Mouse (Mus musculus): ENCODE data around the gene Apobec1. TPM values are rescaled to one million over a fixed set of nuclear protein-coding genes. Genes with fewer than 3 reads are reported as not detected.

Gene Apobec1
- polyA plus RNA-seq, 1 experiment from 2014 or later, result 4.4 TPM

DNA sequence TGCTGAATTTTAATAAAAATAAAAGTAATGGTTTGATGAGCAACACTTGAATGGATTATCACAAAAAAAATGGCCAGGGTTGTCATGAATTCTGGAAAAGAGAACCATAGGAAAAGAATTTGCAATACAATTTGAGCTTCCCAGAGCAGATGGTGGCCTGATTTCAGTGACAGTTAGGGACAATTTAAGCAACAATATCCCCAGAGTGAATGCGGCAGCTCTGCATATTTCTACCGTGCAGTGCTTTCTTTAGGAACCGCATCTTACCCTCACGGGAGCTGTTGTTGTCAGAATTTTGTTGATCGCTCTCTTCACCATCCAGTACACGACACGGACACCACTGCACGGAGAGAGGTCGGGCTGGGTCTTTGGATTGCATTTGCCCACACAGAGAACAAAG is 62.7 kb downstream of the Apobec1 start:
- Histone ChIP-seq H3K4me1 (replicated peaks; ENCODE audit: control insufficient read depth, insufficient read depth, low read length) (no peaks in the 10 kb centered on the region), H3K4me2 (ENCODE audit: low read length) (no peak overlapping the region), H3K36me3 (ENCODE audit: control insufficient read depth, insufficient read depth) (no peaks in the 10 kb centered on the region), H3K9me3 (ENCODE audit: control insufficient read depth, low read length) (no peaks in the 10 kb centered on the region), H3K9ac (replicated peaks; ENCODE audit: low read depth, low read length) (no peak overlapping the region), H3K27me3 (replicated peaks; ENCODE audit: control insufficient read depth, insufficient read depth, low read length) (no peaks in the 10 kb centered on the region), H3K4me3 (replicated peaks; ENCODE audit: low read length) (no peak overlapping the region), H3K27ac (ENCODE audit: low read length) (no peak overlapping the region)
- WGBS, result 80% methylated on average over 9 of the region's 9 CpGs
- no peak for ATAC-seq

DNA sequence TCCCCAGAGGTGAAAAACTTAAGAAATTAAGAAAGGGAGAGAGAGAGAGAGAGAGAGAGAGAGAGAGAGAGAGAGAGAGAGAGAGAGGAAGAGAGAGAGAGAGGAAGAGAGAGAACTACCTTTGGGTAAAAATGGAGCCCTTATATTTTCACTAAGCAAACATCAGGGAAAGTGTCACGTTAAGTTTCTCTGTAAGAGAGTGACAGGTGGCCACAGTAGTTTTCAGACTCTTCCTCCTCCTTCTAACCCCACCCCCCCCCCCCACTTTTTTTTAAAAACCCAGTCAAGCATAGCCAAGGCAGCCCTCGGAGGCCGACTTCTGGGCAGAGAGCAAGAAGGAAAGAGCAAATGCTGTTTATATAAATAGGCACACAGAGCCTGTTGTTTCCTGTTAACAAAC is 68.2 kb downstream of the Apobec1 start:
- Histone ChIP-seq H3K9me3 (ENCODE audit: control insufficient read depth, low read length) (no peaks in the 10 kb centered on the region), H3K36me3 (ENCODE audit: control insufficient read depth, insufficient read depth) (no peaks in the 10 kb centered on the region), H3K4me3 (replicated peaks; ENCODE audit: low read length) (no peak overlapping the region), H3K4me2 (ENCODE audit: low read length) (no peak overlapping the region), H3K9ac (replicated peaks; ENCODE audit: low read depth, low read length) (no peak overlapping the region), H3K27me3 (replicated peaks; ENCODE audit: control insufficient read depth, insufficient read depth, low read length) (no peaks in the 10 kb centered on the region), H3K4me1 (replicated peaks; ENCODE audit: control insufficient read depth, insufficient read depth, low read length) (0 out of 2 replicates have a peak, but pooled peaks cover 3% of the 10 kb centered on the region), H3K27ac (ENCODE audit: low read length) (no peak overlapping the region)
- no peak for ATAC-seq
- WGBS, result 18% methylated on average over 3 of the region's 3 CpGs

DNA sequence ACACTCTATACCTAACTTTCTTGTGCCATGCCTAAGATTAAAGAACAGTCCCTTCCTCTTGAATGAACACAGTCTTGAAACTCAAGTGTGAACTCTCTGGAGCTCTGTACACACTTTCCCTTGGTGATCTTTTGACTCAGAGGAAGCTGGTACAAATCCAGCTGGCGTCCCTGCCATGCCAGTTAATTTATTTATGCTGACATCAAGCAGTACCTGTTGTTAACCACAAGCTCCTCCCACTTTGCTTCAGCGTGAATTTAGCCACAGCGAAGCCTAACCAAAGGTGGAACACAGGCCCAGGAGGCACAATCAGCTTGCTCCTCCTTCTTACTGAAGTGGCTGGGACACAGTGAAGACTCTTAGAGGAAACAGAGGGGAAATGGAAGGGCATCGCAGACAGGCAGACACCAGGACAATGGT is 69.4 kb downstream of the Apobec1 start:
- H3K9me3 ChIP-seq (ENCODE audit: control insufficient read depth, low read length), result no peaks in the 10 kb centered on the region
- no peaks in the 10 kb centered on the region for H3K36me3 ChIP-seq (ENCODE audit: control insufficient read depth, insufficient read depth)
- peak overlapping the region; percentile 22; the same call in 1 of the 2 replicates for H3K4me2 ChIP-seq (ENCODE audit: low read length)
- H3K27me3 ChIP-seq (replicated peaks; ENCODE audit: control insufficient read depth, insufficient read depth, low read length), result no peaks in the 10 kb centered on the region
- ATAC-seq, result peak; percentile 66; the same call in 1 of the 2 replicates
- WGBS, result 5% methylated on average over 4 of the region's 4 CpGs
- peak overlapping the region; percentile 7; the same call in 1 of the 2 replicates for H3K4me3 ChIP-seq (replicated peaks; ENCODE audit: low read length)
- H3K27ac ChIP-seq (ENCODE audit: low read length), result no peak overlapping the region
- 0 out of 2 replicates have a peak, but pooled peaks cover 3% of the 10 kb centered on the region for H3K4me1 ChIP-seq (replicated peaks; ENCODE audit: control insufficient read depth, insufficient read depth, low read length)
- 0 out of 2 replicates have a peak overlapping the region, but pooled peaks have one; percentile 12 for H3K9ac ChIP-seq (replicated peaks; ENCODE audit: low read depth, low read length)

GRCm38 (mm10) chr6:122531466-122532174 is 70.6 kb downstream of the Apobec1 start:
- Histone ChIP-seq H3K27me3 (replicated peaks; ENCODE audit: control insufficient read depth, insufficient read depth, low read length) (no peaks in the 10 kb centered on the region), H3K9ac (replicated peaks; ENCODE audit: low read depth, low read length) (no peak overlapping the region), H3K27ac (ENCODE audit: low read length) (no peak overlapping the region), H3K4me1 (replicated peaks; ENCODE audit: control insufficient read depth, insufficient read depth, low read length) (0 out of 2 replicates have a peak, but pooled peaks cover 3% of the 10 kb centered on the region), H3K4me2 (ENCODE audit: low read length) (no peak overlapping the region), H3K9me3 (ENCODE audit: control insufficient read depth, low read length) (no peaks in the 10 kb centered on the region), H3K4me3 (replicated peaks; ENCODE audit: low read length) (no peak overlapping the region), H3K36me3 (ENCODE audit: control insufficient read depth, insufficient read depth) (no peaks in the 10 kb centered on the region)
- WGBS, result 71% methylated on average over 8 of the region's 8 CpGs
- ATAC-seq, result no peak

DNA sequence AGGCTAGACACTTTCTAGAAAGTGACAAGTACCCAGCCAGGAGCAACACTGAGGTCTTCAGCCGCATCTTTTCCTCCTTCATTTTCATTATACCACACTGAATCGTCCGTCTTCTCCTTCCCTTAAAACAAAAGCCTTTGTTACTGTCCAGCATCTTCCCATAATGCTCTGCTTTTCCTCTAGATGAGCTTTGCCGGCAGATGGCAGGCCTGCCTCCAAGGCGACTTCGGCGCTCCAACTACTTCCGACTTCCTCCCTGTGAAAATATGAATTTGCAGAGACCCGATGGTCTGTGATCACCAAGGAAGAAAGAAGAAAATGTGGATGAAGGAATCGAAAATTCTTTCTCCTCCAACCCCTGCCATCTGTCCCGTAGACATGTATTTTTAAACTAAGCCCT is 74.1 kb downstream of the Apobec1 start:
- H3K36me3 ChIP-seq (ENCODE audit: control insufficient read depth, insufficient read depth), result no peaks in the 10 kb centered on the region
- WGBS, result 78% methylated on average over 11 of the region's 11 CpGs
- 0 out of 2 replicates have a peak, but pooled peaks cover 3% of the 10 kb centered on the region for H3K4me1 ChIP-seq (replicated peaks; ENCODE audit: control insufficient read depth, insufficient read depth, low read length)
- H3K9me3 ChIP-seq (ENCODE audit: control insufficient read depth, low read length), result no peaks in the 10 kb centered on the region
- H3K9ac ChIP-seq (replicated peaks; ENCODE audit: low read depth, low read length), result no peak overlapping the region
- no peak for ATAC-seq
- H3K27me3 ChIP-seq (replicated peaks; ENCODE audit: control insufficient read depth, insufficient read depth, low read length), result no peaks in the 10 kb centered on the region
- H3K4me3 ChIP-seq (replicated peaks; ENCODE audit: low read length), result no peak overlapping the region
- H3K4me2 ChIP-seq (ENCODE audit: low read length), result no peak overlapping the region
- H3K27ac ChIP-seq (ENCODE audit: low read length), result no peak overlapping the region

Other genes with a start within 250 kb of the Apobec1 start
- gene Rimklb, start 103.7 kb downstream of the Apobec1 start, polyA plus RNA-seq (2015; fragmentation: Nextera tagmentation; extraction: Ambion mirVana), result 97.3 and 97.9 TPM in 2 replicates
- 1.7 and 3.1 TPM in 2 replicates for gene Mfap5, start 96.6 kb downstream of the Apobec1 start, polyA plus RNA-seq (2015; fragmentation: Nextera tagmentation; extraction: Ambion mirVana)
- gene Aicda, start 48.6 kb downstream of the Apobec1 start, polyA plus RNA-seq (2015; fragmentation: Nextera tagmentation; extraction: Ambion mirVana), result 0.20 and 0.30 TPM in 2 replicates
- not detected in 2 replicates for gene Gdf3, start 7.6 kb upstream of the Apobec1 start, polyA plus RNA-seq (2015; fragmentation: Nextera tagmentation; extraction: Ambion mirVana)
- not detected in 2 replicates for gene Dppa3, start 24.0 kb upstream of the Apobec1 start, polyA plus RNA-seq (2015; fragmentation: Nextera tagmentation; extraction: Ambion mirVana)
- gene Nanog, start 105.0 kb upstream of the Apobec1 start, polyA plus RNA-seq (2015; fragmentation: Nextera tagmentation; extraction: Ambion mirVana), result 0.13 TPM in 1 of 2 replicates, not detected in the other
- 25.9 and 33.7 TPM in 2 replicates for gene Slc2a3, start 199.2 kb upstream of the Apobec1 start, polyA plus RNA-seq (2015; fragmentation: Nextera tagmentation; extraction: Ambion mirVana)
- 8.1 and 8.5 TPM in 2 replicates for gene Foxj2, start 217.5 kb upstream of the Apobec1 start, polyA plus RNA-seq (2015; fragmentation: Nextera tagmentation; extraction: Ambion mirVana)